Mouse (Mus musculus): ENCODE data around the gene Sgk1. TPM values are rescaled to one million over a fixed set of nuclear protein-coding genes. Genes with fewer than 3 reads are reported as not detected.

The Sgk1 gene
- polyA plus RNA-seq, 1 experiment from 2014 or later: 27.4 TPM

DNA sequence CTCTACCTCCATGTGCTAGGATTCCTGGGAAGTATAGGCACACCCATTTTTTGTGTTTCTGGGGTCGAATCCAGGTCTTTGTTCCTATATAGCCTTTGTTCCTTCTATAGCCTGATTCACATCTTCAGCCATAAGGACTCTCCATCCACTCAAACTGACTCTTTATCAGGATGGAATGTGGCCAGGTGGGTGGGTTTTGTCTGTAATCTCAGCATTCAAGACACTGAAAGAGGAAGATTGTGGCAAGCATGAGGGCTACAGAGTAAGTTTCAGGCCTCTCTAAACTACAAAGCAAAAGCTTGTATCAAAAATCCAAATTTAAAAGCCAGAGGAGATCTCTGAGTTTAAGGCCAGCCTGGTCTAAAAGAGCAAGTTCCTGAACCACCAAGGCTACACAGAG is 63.2 kb downstream of the Sgk1 start:
- no peak overlapping the region for H3K4me2 ChIP-seq (ENCODE audit: low read depth, severe bottlenecking)
- no peaks in the 10 kb centered on the region for H3K36me3 ChIP-seq (ENCODE audit: control insufficient read depth, insufficient read depth, low read length)
- whole genome bisulfite sequencing: 83% methylated on average over 1 of the region's 1 CpGs
- no peaks in the 10 kb centered on the region for H3K9me3 ChIP-seq (ENCODE audit: control insufficient read depth, low read length)
- no peaks in the 10 kb centered on the region for H3K27me3 ChIP-seq (ENCODE audit: control insufficient read depth, insufficient read depth, low read length)
- H3K4me3 ChIP-seq (ENCODE audit: low read depth, low read length): no peak overlapping the region
- no peak overlapping the region for H3K27ac ChIP-seq (replicated peaks; ENCODE audit: low read depth, low read length)
- no peak overlapping the region for H3K9ac ChIP-seq (ENCODE audit: low read length)
- no peak for DNase-seq (ENCODE audit: low spot score)
- no peak for ATAC-seq (ENCODE audit: insufficient number of reproducible peaks, low FRiP score, low TSS enrichment, low read depth)
- 0 out of 2 replicates have a peak, but pooled peaks cover 2% of the 10 kb centered on the region for H3K4me1 ChIP-seq (ENCODE audit: control insufficient read depth, insufficient read depth, low read length)

DNA sequence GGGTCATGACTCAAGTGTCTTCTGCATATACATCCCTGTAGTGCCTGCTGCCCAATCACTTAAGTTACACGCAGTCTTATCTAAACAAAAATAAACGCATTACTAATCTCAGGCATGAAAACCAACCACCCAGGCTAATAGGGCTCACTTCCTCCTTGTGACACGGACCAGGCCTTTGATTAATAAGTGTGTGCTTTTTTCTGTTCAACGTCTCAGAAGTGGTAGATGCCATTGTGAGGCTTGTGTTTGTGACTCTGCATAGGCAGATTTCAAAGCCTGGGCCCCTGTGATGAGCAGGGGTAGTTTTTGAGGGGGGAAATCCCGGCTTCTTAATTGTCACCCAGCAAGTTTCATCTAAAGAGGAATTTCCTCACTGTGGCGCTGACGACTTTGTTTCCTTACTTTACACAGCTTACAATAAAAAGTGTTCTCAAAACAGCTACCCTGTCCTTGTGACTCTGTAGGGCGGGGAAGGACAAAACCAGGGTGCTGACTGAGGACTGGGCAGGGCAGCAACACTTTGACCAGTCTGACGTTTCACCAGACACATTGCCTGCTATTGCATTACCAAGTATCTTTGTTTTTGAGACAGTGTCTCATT is 64.9 kb downstream of the Sgk1 start:
- no peak for DNase-seq (ENCODE audit: low spot score)
- Histone ChIP-seq H3K4me3 (ENCODE audit: low read depth, low read length) (no peak overlapping the region), H3K4me2 (ENCODE audit: low read depth, severe bottlenecking) (no peak overlapping the region), H3K9ac (ENCODE audit: low read length) (no peak overlapping the region), H3K9me3 (ENCODE audit: control insufficient read depth, low read length) (no peaks in the 10 kb centered on the region), H3K4me1 (ENCODE audit: control insufficient read depth, insufficient read depth, low read length) (0 out of 2 replicates have a peak, but pooled peaks cover 2% of the 10 kb centered on the region), H3K36me3 (ENCODE audit: control insufficient read depth, insufficient read depth, low read length) (no peaks in the 10 kb centered on the region), H3K27me3 (ENCODE audit: control insufficient read depth, insufficient read depth, low read length) (no peaks in the 10 kb centered on the region), H3K27ac (replicated peaks; ENCODE audit: low read depth, low read length) (no peak overlapping the region)
- 67% methylated on average over 9 of the region's 9 CpGs for WGBS
- no peak for ATAC-seq (ENCODE audit: insufficient number of reproducible peaks, low FRiP score, low TSS enrichment, low read depth)

DNA sequence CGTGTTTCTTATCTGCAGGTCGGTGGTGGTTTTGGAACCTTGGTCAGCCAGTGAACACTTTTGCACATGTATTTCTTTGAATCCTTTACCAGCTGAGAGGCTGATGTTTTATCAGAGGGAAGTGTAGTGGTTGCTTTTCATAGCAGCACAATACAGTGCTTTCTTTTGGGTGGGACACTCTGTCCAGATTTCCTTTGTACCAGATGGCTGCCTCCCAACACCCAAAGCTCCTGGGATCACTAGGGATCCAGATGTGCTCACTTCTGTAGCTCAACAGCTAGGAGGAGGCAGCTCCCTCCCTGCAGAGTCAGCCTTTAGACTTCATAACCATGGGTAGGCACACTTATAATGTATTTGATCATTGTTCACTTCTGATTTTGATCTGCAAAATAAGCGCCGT is 70.5 kb downstream of the Sgk1 start:
- Histone ChIP-seq H3K4me1 (ENCODE audit: control insufficient read depth, insufficient read depth, low read length) (0 out of 2 replicates have a peak, but pooled peaks cover 2% of the 10 kb centered on the region), H3K9me3 (ENCODE audit: control insufficient read depth, low read length) (no peaks in the 10 kb centered on the region), H3K27ac (replicated peaks; ENCODE audit: low read depth, low read length) (no peak overlapping the region), H3K4me2 (ENCODE audit: low read depth, severe bottlenecking) (no peak overlapping the region), H3K27me3 (ENCODE audit: control insufficient read depth, insufficient read depth, low read length) (no peaks in the 10 kb centered on the region), H3K9ac (ENCODE audit: low read length) (no peak overlapping the region), H3K36me3 (ENCODE audit: control insufficient read depth, insufficient read depth, low read length) (no peaks in the 10 kb centered on the region), H3K4me3 (ENCODE audit: low read depth, low read length) (no peak overlapping the region)
- DNase-seq (ENCODE audit: low spot score): no peak
- WGBS: 88% methylated on average over 4 of the region's 4 CpGs
- ATAC-seq (ENCODE audit: insufficient number of reproducible peaks, low FRiP score, low TSS enrichment, low read depth): no peak

DNA sequence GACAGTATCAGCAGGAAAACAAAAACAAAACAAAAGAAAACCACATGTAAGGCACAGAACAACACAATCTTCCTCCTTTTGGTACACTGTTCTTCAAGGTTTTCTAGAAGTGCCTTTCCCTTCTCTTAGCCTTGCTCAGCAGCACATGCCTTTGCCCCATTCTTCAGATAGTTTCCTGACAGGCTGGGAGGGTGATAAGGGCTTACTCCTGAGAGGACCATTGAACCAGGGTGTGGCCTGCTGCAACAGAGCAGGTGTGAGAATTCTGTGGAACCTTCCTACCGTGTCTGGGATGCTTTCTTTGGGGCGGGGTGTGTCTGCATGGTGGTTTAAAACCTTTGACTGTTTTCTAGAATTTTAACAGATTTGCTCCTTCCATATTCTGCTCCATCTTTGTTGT is 79.1 kb downstream of the Sgk1 start:
- no peak overlapping the region for H3K27ac ChIP-seq (replicated peaks; ENCODE audit: low read depth, low read length)
- DNase-seq (ENCODE audit: low spot score): no peak
- no peaks in the 10 kb centered on the region for H3K9me3 ChIP-seq (ENCODE audit: control insufficient read depth, low read length)
- no peaks in the 10 kb centered on the region for H3K36me3 ChIP-seq (ENCODE audit: control insufficient read depth, insufficient read depth, low read length)
- no peak for ATAC-seq (ENCODE audit: insufficient number of reproducible peaks, low FRiP score, low TSS enrichment, low read depth)
- no peak overlapping the region for H3K4me3 ChIP-seq (ENCODE audit: low read depth, low read length)
- H3K4me2 ChIP-seq (ENCODE audit: low read depth, severe bottlenecking): no peak overlapping the region
- WGBS: 76% methylated on average over 2 of the region's 2 CpGs
- H3K27me3 ChIP-seq (ENCODE audit: control insufficient read depth, insufficient read depth, low read length): no peaks in the 10 kb centered on the region
- no peaks in the 10 kb centered on the region for H3K4me1 ChIP-seq (ENCODE audit: control insufficient read depth, insufficient read depth, low read length)
- no peak overlapping the region for H3K9ac ChIP-seq (ENCODE audit: low read length)

DNA sequence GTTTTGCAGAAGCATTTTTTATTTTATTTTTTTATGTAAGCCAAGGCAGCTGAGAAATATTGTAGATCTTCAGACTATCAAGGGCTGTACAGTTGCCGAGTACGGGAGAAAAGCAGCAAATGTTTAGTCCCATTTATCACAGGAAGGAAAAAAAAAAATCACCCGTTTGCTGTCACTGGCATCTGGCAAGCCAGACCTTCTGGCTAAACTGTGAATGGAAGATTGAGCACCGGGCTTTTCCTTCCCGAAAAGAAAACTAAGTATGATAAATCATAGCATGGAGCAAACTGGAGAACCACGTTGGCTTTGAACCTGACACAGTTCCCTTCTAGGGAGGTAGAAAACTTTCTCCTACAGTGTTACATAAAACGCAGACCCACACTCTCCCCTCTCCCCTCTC is 81.0 kb downstream of the Sgk1 start:
- ATAC-seq (ENCODE audit: insufficient number of reproducible peaks, low FRiP score, low TSS enrichment, low read depth): no peak
- no peak for DNase-seq (ENCODE audit: low spot score)
- 68% methylated on average over 7 of the region's 7 CpGs for WGBS
- Histone ChIP-seq H3K27me3 (ENCODE audit: control insufficient read depth, insufficient read depth, low read length) (no peaks in the 10 kb centered on the region), H3K4me2 (ENCODE audit: low read depth, severe bottlenecking) (no peak overlapping the region), H3K4me1 (ENCODE audit: control insufficient read depth, insufficient read depth, low read length) (no peaks in the 10 kb centered on the region), H3K27ac (replicated peaks; ENCODE audit: low read depth, low read length) (no peak overlapping the region), H3K9me3 (ENCODE audit: control insufficient read depth, low read length) (no peaks in the 10 kb centered on the region), H3K4me3 (ENCODE audit: low read depth, low read length) (no peak overlapping the region), H3K36me3 (ENCODE audit: control insufficient read depth, insufficient read depth, low read length) (no peaks in the 10 kb centered on the region), H3K9ac (ENCODE audit: low read length) (no peak overlapping the region)

DNA sequence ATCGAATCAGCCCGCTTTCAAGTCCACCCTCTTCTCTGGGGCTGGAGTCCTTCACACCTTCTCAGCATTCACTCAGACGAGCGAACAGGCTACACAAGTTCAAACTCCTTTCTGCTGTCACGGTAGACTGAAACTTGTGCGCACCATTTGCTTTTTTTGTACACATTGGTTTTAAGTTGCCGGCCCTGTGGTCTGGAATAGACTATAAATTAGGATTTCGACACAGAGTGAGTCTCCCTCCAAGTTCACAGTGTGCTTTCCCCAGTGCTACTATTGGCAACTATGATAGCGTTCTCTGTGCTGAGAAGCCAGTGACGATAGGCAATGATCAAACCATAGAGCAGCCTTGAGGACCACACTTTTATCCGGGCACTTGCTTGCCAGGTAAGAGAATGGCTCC is 91.7 kb downstream of the Sgk1 start:
- Histone ChIP-seq H3K4me3 (ENCODE audit: low read depth, low read length) (no peak overlapping the region), H3K36me3 (ENCODE audit: control insufficient read depth, insufficient read depth, low read length) (no peaks in the 10 kb centered on the region), H3K9me3 (ENCODE audit: control insufficient read depth, low read length) (no peaks in the 10 kb centered on the region), H3K4me2 (ENCODE audit: low read depth, severe bottlenecking) (no peak overlapping the region), H3K4me1 (ENCODE audit: control insufficient read depth, insufficient read depth, low read length) (no peaks in the 10 kb centered on the region), H3K9ac (ENCODE audit: low read length) (no peak overlapping the region), H3K27ac (replicated peaks; ENCODE audit: low read depth, low read length) (no peak overlapping the region), H3K27me3 (ENCODE audit: control insufficient read depth, insufficient read depth, low read length) (no peaks in the 10 kb centered on the region)
- no peak for DNase-seq (ENCODE audit: low spot score)
- no peak for ATAC-seq (ENCODE audit: insufficient number of reproducible peaks, low FRiP score, low TSS enrichment, low read depth)
- 80% methylated on average over 11 of the region's 11 CpGs for WGBS

DNA sequence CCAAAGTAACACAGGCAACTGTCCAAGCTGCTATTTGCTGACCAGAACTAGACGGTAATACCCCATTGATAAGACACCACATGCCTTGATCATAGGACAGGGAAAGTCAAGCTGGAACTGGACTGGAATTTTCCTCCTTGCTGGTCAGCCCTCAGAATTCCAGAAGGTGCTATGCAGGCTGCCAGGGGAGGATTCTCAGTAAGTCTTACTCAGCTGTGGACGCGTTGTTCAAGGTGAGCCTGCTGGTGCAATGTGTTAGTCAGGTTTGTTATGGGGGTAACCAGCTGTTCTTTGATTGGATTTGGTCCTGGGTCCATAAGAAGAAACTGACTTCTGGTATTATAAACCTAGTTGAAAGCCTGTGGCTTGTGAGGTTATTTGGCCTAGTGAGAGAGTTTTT is 92.8 kb downstream of the Sgk1 start:
- no peaks in the 10 kb centered on the region for H3K9me3 ChIP-seq (ENCODE audit: control insufficient read depth, low read length)
- no peak overlapping the region for H3K4me2 ChIP-seq (ENCODE audit: low read depth, severe bottlenecking)
- no peak overlapping the region for H3K4me3 ChIP-seq (ENCODE audit: low read depth, low read length)
- WGBS: 84% methylated on average over 3 of the region's 3 CpGs
- no peaks in the 10 kb centered on the region for H3K27me3 ChIP-seq (ENCODE audit: control insufficient read depth, insufficient read depth, low read length)
- ATAC-seq (ENCODE audit: insufficient number of reproducible peaks, low FRiP score, low TSS enrichment, low read depth): no peak
- no peaks in the 10 kb centered on the region for H3K4me1 ChIP-seq (ENCODE audit: control insufficient read depth, insufficient read depth, low read length)
- no peak overlapping the region for H3K9ac ChIP-seq (ENCODE audit: low read length)
- H3K36me3 ChIP-seq (ENCODE audit: control insufficient read depth, insufficient read depth, low read length): no peaks in the 10 kb centered on the region
- DNase-seq (ENCODE audit: low spot score): no peak
- no peak overlapping the region for H3K27ac ChIP-seq (replicated peaks; ENCODE audit: low read depth, low read length)

DNA sequence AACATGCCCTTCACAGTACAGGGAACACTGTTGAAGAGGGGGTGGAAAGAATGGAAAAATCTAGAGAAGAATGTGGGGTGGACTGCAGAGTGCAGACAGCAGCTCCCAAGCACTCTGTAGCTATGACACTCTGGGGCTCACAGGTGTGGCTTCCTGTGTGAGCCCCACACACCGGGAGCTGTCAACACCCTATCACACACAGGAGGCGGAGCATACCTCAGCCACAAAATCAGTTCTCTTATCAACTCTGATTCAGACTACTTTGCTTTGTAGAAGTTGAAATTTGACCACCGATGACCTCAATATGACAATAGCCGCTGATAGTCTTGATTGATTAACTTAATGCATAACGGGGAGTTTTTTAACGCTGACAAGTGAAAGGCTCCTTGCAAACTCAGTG is 93.4 kb downstream of the Sgk1 start:
- DNase-seq (ENCODE audit: low spot score): no peak
- H3K9me3 ChIP-seq (ENCODE audit: control insufficient read depth, low read length): no peaks in the 10 kb centered on the region
- ATAC-seq (ENCODE audit: insufficient number of reproducible peaks, low FRiP score, low TSS enrichment, low read depth): no peak
- H3K4me1 ChIP-seq (ENCODE audit: control insufficient read depth, insufficient read depth, low read length): no peaks in the 10 kb centered on the region
- WGBS: 82% methylated on average over 6 of the region's 6 CpGs
- no peaks in the 10 kb centered on the region for H3K36me3 ChIP-seq (ENCODE audit: control insufficient read depth, insufficient read depth, low read length)
- H3K4me3 ChIP-seq (ENCODE audit: low read depth, low read length): no peak overlapping the region
- no peak overlapping the region for H3K9ac ChIP-seq (ENCODE audit: low read length)
- no peak overlapping the region for H3K4me2 ChIP-seq (ENCODE audit: low read depth, severe bottlenecking)
- no peak overlapping the region for H3K27ac ChIP-seq (replicated peaks; ENCODE audit: low read depth, low read length)
- H3K27me3 ChIP-seq (ENCODE audit: control insufficient read depth, insufficient read depth, low read length): no peaks in the 10 kb centered on the region

DNA sequence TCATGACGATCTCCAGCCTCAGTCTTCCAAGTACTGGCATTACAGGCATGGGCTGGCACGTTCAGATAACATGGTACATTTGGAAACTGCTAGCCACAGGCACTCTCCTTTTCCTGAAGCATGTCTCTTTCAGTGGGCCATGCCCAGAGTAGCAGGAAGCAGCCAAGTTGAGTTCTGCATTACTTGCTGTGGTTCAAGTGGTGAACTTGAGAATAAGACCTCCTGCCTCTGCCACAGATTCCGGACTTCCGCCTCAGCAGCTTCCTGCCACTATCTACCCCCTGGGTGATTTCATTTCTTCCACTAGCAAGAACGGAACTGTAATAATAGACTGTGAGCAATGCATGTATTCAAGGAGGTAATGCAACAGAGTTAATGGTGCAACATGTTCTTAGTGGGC is 94.3 kb downstream of the Sgk1 start:
- H3K4me1 ChIP-seq (ENCODE audit: control insufficient read depth, insufficient read depth, low read length): no peaks in the 10 kb centered on the region
- no peaks in the 10 kb centered on the region for H3K27me3 ChIP-seq (ENCODE audit: control insufficient read depth, insufficient read depth, low read length)
- DNase-seq (ENCODE audit: low spot score) (no peak), ATAC-seq (ENCODE audit: insufficient number of reproducible peaks, low FRiP score, low TSS enrichment, low read depth) (no peak)
- WGBS: 94% methylated on average over 5 of the region's 5 CpGs
- H3K9me3 ChIP-seq (ENCODE audit: control insufficient read depth, low read length): no peaks in the 10 kb centered on the region
- no peak overlapping the region for H3K27ac ChIP-seq (replicated peaks; ENCODE audit: low read depth, low read length)
- no peaks in the 10 kb centered on the region for H3K36me3 ChIP-seq (ENCODE audit: control insufficient read depth, insufficient read depth, low read length)
- H3K9ac ChIP-seq (ENCODE audit: low read length): no peak overlapping the region
- no peak overlapping the region for H3K4me2 ChIP-seq (ENCODE audit: low read depth, severe bottlenecking)
- H3K4me3 ChIP-seq (ENCODE audit: low read depth, low read length): no peak overlapping the region
